In genomic region chr5:107166659-107167370, GRCm38 (mm10) we compare ENCODE assay signal across 8 mouse cellular contexts.
DNase-seq lines count a peak whose midpoint lies in the region; ATAC-seq and TF ChIP-seq lines count a peak whose summit lies in the region.

No protein-coding gene starts in this region.

- H3K4me2 ChIP-seq in forebrain, embryonic 15.5 days (replicated peaks) = 0 out of 2 replicates have a peak overlapping the region, but pooled peaks have one; percentile 29
- no peak overlapping the region for H3K4me2 ChIP-seq in forebrain, embryonic 16.5 days (ENCODE audit: low read length)
- H3K4me2 ChIP-seq in heart, embryonic 14.5 days (ENCODE audit: low read length) = peak overlapping the region; percentile 61
- H3K4me2 ChIP-seq in liver, embryonic 12.5 days = no peak overlapping the region

- ATAC-seq in forebrain, embryonic 15.5 days (replicated peaks) = no peak
- no peak for ATAC-seq in forebrain, embryonic 16.5 days
- ATAC-seq in Patski = peak; percentile 37
- ATAC-seq in heart, embryonic 14.5 days (ENCODE audit: insufficient number of reproducible peaks, insufficient read depth, low FRiP score, low read depth) = peak; percentile 40; the same call in 1 of the 2 replicates
- no peak for ATAC-seq in liver, embryonic 12.5 days
- no peak for ATAC-seq in monocyte, adult 5-6 weeks (replicated peaks; ENCODE audit: insufficient number of reproducible peaks, low FRiP score, low TSS enrichment, poor library complexity, severe bottlenecking)

- no peak for TF ChIP-seq CTCF in Patski (IDR thresholded peaks at IDR 0.05)

- H3K4me3 ChIP-seq in forebrain, embryonic 15.5 days = no peak overlapping the region
- H3K4me3 ChIP-seq in forebrain, embryonic 16.5 days (replicated peaks; ENCODE audit: low read length) = no peak overlapping the region
- H3K4me3 ChIP-seq in heart, embryonic 14.5 days (ENCODE audit: control insufficient read depth in 1 of 2, insufficient read depth in 1 of 2, low read depth in 1 of 2, low read length in 2 of 2) = peak overlapping the region in 1 of 2 experiments; percentile 8; a peak in 1 of 4 replicates
- H3K4me3 ChIP-seq in liver, embryonic 12.5 days = no peak overlapping the region

- H3K9me3 ChIP-seq in forebrain, embryonic 15.5 days = no peaks in the 10 kb centered on the region
- H3K9me3 ChIP-seq in forebrain, embryonic 16.5 days (ENCODE audit: control insufficient read depth, low read length) = no peaks in the 10 kb centered on the region
- H3K9me3 ChIP-seq in heart, embryonic 14.5 days (ENCODE audit: control insufficient read depth, low read length) = no peaks in the 10 kb centered on the region
- no peaks in the 10 kb centered on the region for H3K9me3 ChIP-seq in liver, embryonic 12.5 days (replicated peaks)

- WGBS in forebrain, embryonic 15.5 days = 71% methylated on average over 11 of the region's 11 CpGs
- WGBS in forebrain, embryonic 16.5 days = 67% methylated on average over 11 of the region's 11 CpGs
- 29% methylated on average over 11 of the region's 11 CpGs for WGBS in heart, embryonic 14.5 days
- WGBS in liver, embryonic 12.5 days (ENCODE audit: insufficient replicate concordance) = 57% methylated on average over 11 of the region's 11 CpGs

- no peaks in the 10 kb centered on the region for H3K36me3 ChIP-seq in forebrain, embryonic 15.5 days
- H3K36me3 ChIP-seq in forebrain, embryonic 16.5 days (ENCODE audit: control insufficient read depth, insufficient read depth) = no peaks in the 10 kb centered on the region
- H3K36me3 ChIP-seq in heart, embryonic 14.5 days (ENCODE audit: control insufficient read depth, insufficient read depth, low read length) = no peaks in the 10 kb centered on the region
- H3K36me3 ChIP-seq in liver, embryonic 12.5 days = no peaks in the 10 kb centered on the region

- H3K4me1 ChIP-seq in forebrain, embryonic 15.5 days = peaks cover 21% of the 10 kb centered on the region
- peaks cover 10% of the 10 kb centered on the region for H3K4me1 ChIP-seq in forebrain, embryonic 16.5 days (replicated peaks; ENCODE audit: control insufficient read depth, insufficient read depth, low read length)
- peaks cover 22 to 28% of the 10 kb centered on the region in 2 experiments for H3K4me1 ChIP-seq in heart, embryonic 14.5 days (ENCODE audit: control insufficient read depth in 2 of 2, insufficient read depth in 2 of 2, low read length in 2 of 2)
- peaks cover 34% of the 10 kb centered on the region for H3K4me1 ChIP-seq in liver, embryonic 12.5 days

- POLR2A ChIA-PET in Patski (lab: Charles Lee) = interaction anchor here (0.5 to 0.7 kb wide), 3 partner anchors 43 to 102 kb away, joined by 3 read pairs; no protein-coding TSS in a partner anchor

- no peak overlapping the region for H3K27ac ChIP-seq in forebrain, embryonic 15.5 days (replicated peaks)
- H3K27ac ChIP-seq in forebrain, embryonic 16.5 days (ENCODE audit: low read length) = no peak overlapping the region
- peak overlapping the region; percentile 87 for H3K27ac ChIP-seq in heart, embryonic 14.5 days (replicated peaks in 1 of 2; ENCODE audit: control insufficient read depth in 1 of 2, insufficient read depth in 1 of 2, low read depth in 2 of 2, low read length in 2 of 2)
- 0 out of 2 replicates have a peak overlapping the region, but pooled peaks have one; percentile 15 for H3K27ac ChIP-seq in liver, embryonic 12.5 days

- peaks cover 29% of the 10 kb centered on the region; the same call in 1 of the 2 replicates for H3K27me3 ChIP-seq in forebrain, embryonic 15.5 days
- peaks cover 12% of the 10 kb centered on the region for H3K27me3 ChIP-seq in forebrain, embryonic 16.5 days (replicated peaks; ENCODE audit: control insufficient read depth, insufficient read depth, low read length)
- no peaks in the 10 kb centered on the region for H3K27me3 ChIP-seq in Patski
- no peaks in the 10 kb centered on the region for H3K27me3 ChIP-seq in heart, embryonic 14.5 days (ENCODE audit: control insufficient read depth, insufficient read depth, low read length)
- no peaks in the 10 kb centered on the region for H3K27me3 ChIP-seq in liver, embryonic 12.5 days (replicated peaks)

- in situ Hi-C loops in Patski (cut with MboI; ENCODE audit: low pct_unique_long_range_greater_than_20kb) = loop anchor here (5.0 kb wide), 1 partner anchor 100 kb away; no protein-coding TSS in a partner anchor

- DNase-seq in Patski (ENCODE audit: low read depth, low spot score) = peak; percentile 35
- no peak for DNase-seq in right cerebral cortex, postnatal 25 days
- DNase-seq in right cerebral cortex, postnatal 14 days = no peak

- no peak overlapping the region for H3K9ac ChIP-seq in forebrain, embryonic 15.5 days (replicated peaks)
- no peak overlapping the region for H3K9ac ChIP-seq in forebrain, embryonic 16.5 days (replicated peaks; ENCODE audit: low read depth, low read length)
- H3K9ac ChIP-seq in heart, embryonic 14.5 days (ENCODE audit: low read length) = peak overlapping the region; percentile 56; the same call in 1 of the 2 replicates
- H3K9ac ChIP-seq in liver, embryonic 12.5 days = no peak overlapping the region

- CTCF ChIA-PET in Patski (lab: Charles Lee) = interaction anchor here (1.0 to 2.3 kb wide), 6 partner anchors 9 to 153 kb away, joined by 3 to 10 read pairs (median 5); no protein-coding TSS in a partner anchor

Comparison
In these comparisons a context has a peak if more than half of its experiments do, and no peak if none do; other contexts are left out.
1. H3K4me2 ChIP-seq: peak in forebrain, embryonic 15.5 days (single experiment) and heart, embryonic 14.5 days (single experiment); none in forebrain, embryonic 16.5 days (single experiment) and liver, embryonic 12.5 days (single experiment).
2. ATAC-seq: peak in Patski (single experiment) and heart, embryonic 14.5 days (single experiment); none in forebrain, embryonic 15.5 days (single experiment), forebrain, embryonic 16.5 days (single experiment), liver, embryonic 12.5 days (single experiment) and monocyte, adult 5-6 weeks (single experiment).
3. H3K27ac ChIP-seq: peak in heart, embryonic 14.5 days (2 of 2) and liver, embryonic 12.5 days (single experiment); none in forebrain, embryonic 15.5 days (single experiment) and forebrain, embryonic 16.5 days (single experiment).